In genomic region chr13:100787316-100788010, GRCm38 (mm10) we compare ENCODE assay signal across 16 mouse cellular contexts. TPM values are rescaled to one million over a fixed set of nuclear protein-coding genes. Genes with fewer than 3 reads are reported as not detected.
A peak's percentile ranks its signal among the peaks of the same experiment; 100 is the strongest.
DNase-seq lines count a peak whose midpoint lies in the region; ATAC-seq and TF ChIP-seq lines count a peak whose summit lies in the region.
"Had no signal": no experiment of that assay in that cellular context is flagged by ENCODE, and none has a peak within 500 bp of the region (broad histone marks: within the 10 kb centered on the region; RNA-seq: fewer than 3 reads in every experiment).

No protein-coding gene starts in this region.

- no peak for TF ChIP-seq EP300 in ES-Bruce4 (IDR thresholded peaks at IDR 0.05; ENCODE audit: insufficient read depth, low read depth, low read length)

- H3K4me2 ChIP-seq in intestine, embryonic 15.5 days (replicated peaks) = no peak overlapping the region
- no peak overlapping the region for H3K4me2 ChIP-seq in intestine, postnatal 0 days (replicated peaks; ENCODE audit: low read depth)
- H3K4me2 ChIP-seq in lung, embryonic 14.5 days = no peak overlapping the region
- no peak overlapping the region for H3K4me2 ChIP-seq in forebrain, embryonic 15.5 days (replicated peaks)
- no peak overlapping the region for H3K4me2 ChIP-seq in forebrain, embryonic 16.5 days (ENCODE audit: low read length)

- H3K27me3 ChIP-seq in intestine, embryonic 15.5 days (replicated peaks) = no peaks in the 10 kb centered on the region
- H3K27me3 ChIP-seq in intestine, postnatal 0 days (replicated peaks; ENCODE audit: control insufficient read depth, insufficient read depth, low read length) = no peaks in the 10 kb centered on the region
- no peaks in the 10 kb centered on the region for H3K27me3 ChIP-seq in ES-Bruce4 (ENCODE audit: control insufficient read depth, insufficient read depth, low read length, poor library complexity, severe bottlenecking)
- no peaks in the 10 kb centered on the region for H3K27me3 ChIP-seq in lung, embryonic 14.5 days (ENCODE audit: insufficient read depth, low read length)
- H3K27me3 ChIP-seq in forebrain, embryonic 15.5 days = no peaks in the 10 kb centered on the region
- no peaks in the 10 kb centered on the region for H3K27me3 ChIP-seq in forebrain, embryonic 16.5 days (replicated peaks; ENCODE audit: control insufficient read depth, insufficient read depth, low read length)
- H3K27me3 ChIP-seq: embryonic facial prominence, embryonic 12.5 days; limb, embryonic 13.5 days; lung, embryonic 15.5 days; midbrain, embryonic 12.5 days had no signal

- no peak overlapping the region for H3K9ac ChIP-seq in intestine, embryonic 15.5 days
- H3K9ac ChIP-seq in intestine, postnatal 0 days (ENCODE audit: low read depth, low read length) = no peak overlapping the region
- H3K9ac ChIP-seq in ES-Bruce4 (ENCODE audit: low read depth, poor library complexity, severe bottlenecking) = no peak overlapping the region
- no peak overlapping the region for H3K9ac ChIP-seq in lung, embryonic 14.5 days
- H3K9ac ChIP-seq in forebrain, embryonic 15.5 days (replicated peaks) = no peak overlapping the region
- H3K9ac ChIP-seq in forebrain, embryonic 16.5 days (replicated peaks; ENCODE audit: low read depth, low read length) = no peak overlapping the region
- H3K9ac ChIP-seq: embryonic facial prominence, embryonic 12.5 days; lung, embryonic 15.5 days had no signal

- peaks cover 15% of the 10 kb centered on the region for H3K4me1 ChIP-seq in intestine, embryonic 15.5 days (replicated peaks)
- no peaks in the 10 kb centered on the region for H3K4me1 ChIP-seq in intestine, postnatal 0 days (replicated peaks; ENCODE audit: control insufficient read depth, insufficient read depth, low read length)
- H3K4me1 ChIP-seq in ES-Bruce4 (ENCODE audit: control insufficient read depth, insufficient read depth, low read length) = peaks cover 3% of the 10 kb centered on the region
- peaks cover 12% of the 10 kb centered on the region for H3K4me1 ChIP-seq in lung, embryonic 14.5 days (ENCODE audit: insufficient read depth)
- H3K4me1 ChIP-seq in forebrain, embryonic 15.5 days = peaks cover 25% of the 10 kb centered on the region
- H3K4me1 ChIP-seq in forebrain, embryonic 16.5 days (replicated peaks; ENCODE audit: control insufficient read depth, insufficient read depth, low read length) = peaks cover 21% of the 10 kb centered on the region

- no peak overlapping the region for H3K4me3 ChIP-seq in intestine, embryonic 15.5 days (replicated peaks)
- no peak overlapping the region for H3K4me3 ChIP-seq in intestine, postnatal 0 days (ENCODE audit: low read depth, low read length)
- H3K4me3 ChIP-seq in ES-Bruce4 (ENCODE audit: low read depth, low read length) = no peak overlapping the region
- H3K4me3 ChIP-seq in lung, embryonic 14.5 days (ENCODE audit: low read depth, low read length) = no peak overlapping the region
- no peak overlapping the region for H3K4me3 ChIP-seq in forebrain, embryonic 15.5 days
- H3K4me3 ChIP-seq in forebrain, embryonic 16.5 days (replicated peaks; ENCODE audit: low read length) = no peak overlapping the region

- H3K36me3 ChIP-seq in intestine, embryonic 15.5 days = peaks cover 7% of the 10 kb centered on the region; the same call in 1 of the 2 replicates
- H3K36me3 ChIP-seq in intestine, postnatal 0 days (ENCODE audit: control insufficient read depth, insufficient read depth) = no peaks in the 10 kb centered on the region
- peaks cover 30% of the 10 kb centered on the region for H3K36me3 ChIP-seq in ES-Bruce4 (ENCODE audit: control insufficient read depth, insufficient read depth, low read length, poor library complexity, severe bottlenecking)
- H3K36me3 ChIP-seq in lung, embryonic 14.5 days (ENCODE audit: insufficient read depth) = peaks cover 29% of the 10 kb centered on the region
- no peaks in the 10 kb centered on the region for H3K36me3 ChIP-seq in forebrain, embryonic 15.5 days
- H3K36me3 ChIP-seq in forebrain, embryonic 16.5 days (ENCODE audit: control insufficient read depth, insufficient read depth) = no peaks in the 10 kb centered on the region

- ATAC-seq in intestine, embryonic 15.5 days = 0 out of 2 replicates have a peak, but pooled peaks have one; percentile 37
- ATAC-seq in intestine, postnatal 0 days = no peak
- ATAC-seq in lung, embryonic 14.5 days (ENCODE audit: insufficient read depth) = no peak
- no peak for ATAC-seq in forebrain, embryonic 15.5 days (replicated peaks)
- no peak for ATAC-seq in forebrain, embryonic 16.5 days

- H3K9me3 ChIP-seq in intestine, embryonic 15.5 days = no peaks in the 10 kb centered on the region
- no peaks in the 10 kb centered on the region for H3K9me3 ChIP-seq in intestine, postnatal 0 days (ENCODE audit: control insufficient read depth)
- no peaks in the 10 kb centered on the region for H3K9me3 ChIP-seq in ES-Bruce4 (replicated peaks; ENCODE audit: control insufficient read depth, insufficient read depth, low read length, poor library complexity, severe bottlenecking)
- no peaks in the 10 kb centered on the region for H3K9me3 ChIP-seq in lung, embryonic 14.5 days (ENCODE audit: low read depth, low read length)
- H3K9me3 ChIP-seq in forebrain, embryonic 15.5 days = no peaks in the 10 kb centered on the region
- no peaks in the 10 kb centered on the region for H3K9me3 ChIP-seq in forebrain, embryonic 16.5 days (ENCODE audit: control insufficient read depth, low read length)
- H3K9me3 ChIP-seq: embryonic facial prominence, embryonic 12.5 days; forebrain, embryonic 10.5 days; limb, embryonic 13.5 days; lung, embryonic 15.5 days; midbrain, embryonic 12.5 days had no signal

- TF ChIP-seq CTCF in intestine, postnatal 0 days (IDR thresholded peaks at IDR 0.05; ENCODE audit: low read depth) = no peak
- no peak for TF ChIP-seq CTCF in ES-Bruce4 (IDR thresholded peaks at IDR 0.05; ENCODE audit: low read depth, low read length)
- TF ChIP-seq CTCF in lung, embryonic 14.5 days (IDR thresholded peaks at IDR 0.05; ENCODE audit: low read depth) = no peak

- H3K27ac ChIP-seq in intestine, embryonic 15.5 days = no peak overlapping the region
- no peak overlapping the region for H3K27ac ChIP-seq in intestine, postnatal 0 days (ENCODE audit: low read depth, low read length)
- H3K27ac ChIP-seq in ES-Bruce4 (ENCODE audit: insufficient read depth, low read length) = 0 out of 2 replicates have a peak overlapping the region, but pooled peaks have one; percentile 17
- no peak overlapping the region for H3K27ac ChIP-seq in lung, embryonic 14.5 days (ENCODE audit: low read depth)
- no peak overlapping the region for H3K27ac ChIP-seq in forebrain, embryonic 15.5 days (replicated peaks)
- H3K27ac ChIP-seq in forebrain, embryonic 16.5 days (ENCODE audit: low read length) = no peak overlapping the region
- H3K27ac ChIP-seq: embryonic facial prominence, embryonic 12.5 days; limb, embryonic 13.5 days; lung, embryonic 15.5 days; midbrain, embryonic 12.5 days had no signal

- peak; percentile 75 for DNase-seq in kidney, adult 9 months
- peak; percentile 38 for DNase-seq in lung, embryonic 14.5 days
- DNase-seq in adipocyte (ENCODE audit: low spot score) = no peak
- DNase-seq: adrenal gland, postnatal 36 days; layer of hippocampus, postnatal 36 days; thymus, postnatal 36 days had no signal

- WGBS in intestine, embryonic 15.5 days = 63% methylated on average over 6 of the region's 6 CpGs
- 51% methylated on average over 6 of the region's 6 CpGs for WGBS in intestine, postnatal 0 days
- WGBS in lung, embryonic 14.5 days = 63% methylated on average over 6 of the region's 6 CpGs
- 71% methylated on average over 6 of the region's 6 CpGs for WGBS in forebrain, embryonic 15.5 days
- WGBS in forebrain, embryonic 16.5 days = 73% methylated on average over 6 of the region's 6 CpGs

- no peak for TF ChIP-seq POLR2A in ES-Bruce4 (IDR thresholded peaks at IDR 0.05; ENCODE audit: insufficient read depth, low read length)

RNA-seq across cellular contexts. Expression of gene Ccnb1, which starts 1.1 kb away (rescaled TPM):
- polyA plus RNA-seq in intestine, embryonic 15.5 days (2015; fragmentation: Nextera tagmentation; extraction: Ambion mirVana) = 204 and 217 TPM in 2 replicates
- 30.3 and 41.3 TPM in 2 replicates for polyA plus RNA-seq in intestine, postnatal 0 days (2015; fragmentation: Nextera tagmentation; extraction: Ambion mirVana)
- 632 and 669 TPM in 2 replicates for polyA plus RNA-seq in ES-Bruce4 (2011; ENCODE audit: insufficient read depth, insufficient read length, low read depth, missing spikeins)
- polyA plus RNA-seq in lung, embryonic 14.5 days (2014; fragmentation: Nextera tagmentation; extraction: Ambion mirVana) = 329 and 358 TPM in 2 replicates
- 128 and 144 TPM in 2 replicates for polyA plus RNA-seq in forebrain, embryonic 15.5 days (2015; fragmentation: Nextera tagmentation; extraction: Ambion mirVana)
- 102 and 131 TPM in 2 replicates for polyA plus RNA-seq in forebrain, embryonic 16.5 days (2015; fragmentation: Nextera tagmentation; extraction: Ambion mirVana)

RNA-seq across cellular contexts. Expression of gene Cenph, which starts 11.8 kb away (rescaled TPM):
- polyA plus RNA-seq in intestine, embryonic 15.5 days (2015; fragmentation: Nextera tagmentation; extraction: Ambion mirVana) = 30.8 and 31.4 TPM in 2 replicates
- 9.5 and 10.4 TPM in 2 replicates for polyA plus RNA-seq in intestine, postnatal 0 days (2015; fragmentation: Nextera tagmentation; extraction: Ambion mirVana)
- 52.4 and 58.8 TPM in 2 replicates for polyA plus RNA-seq in ES-Bruce4 (2011; ENCODE audit: insufficient read depth, insufficient read length, low read depth, missing spikeins)
- polyA plus RNA-seq in lung, embryonic 14.5 days (2014; fragmentation: Nextera tagmentation; extraction: Ambion mirVana) = 45.0 and 47.9 TPM in 2 replicates
- polyA plus RNA-seq in forebrain, embryonic 15.5 days (2015; fragmentation: Nextera tagmentation; extraction: Ambion mirVana) = 16.2 and 16.3 TPM in 2 replicates
- polyA plus RNA-seq in forebrain, embryonic 16.5 days (2015; fragmentation: Nextera tagmentation; extraction: Ambion mirVana) = 13.4 and 14.7 TPM in 2 replicates

RNA-seq across cellular contexts. Expression of gene Mrps36, which starts 43.0 kb away (rescaled TPM):
- polyA plus RNA-seq in intestine, embryonic 15.5 days (2015; fragmentation: Nextera tagmentation; extraction: Ambion mirVana) = 253 and 271 TPM in 2 replicates
- polyA plus RNA-seq in intestine, postnatal 0 days (2015; fragmentation: Nextera tagmentation; extraction: Ambion mirVana) = 406 and 410 TPM in 2 replicates
- 108 and 110 TPM in 2 replicates for polyA plus RNA-seq in ES-Bruce4 (2011; ENCODE audit: insufficient read depth, insufficient read length, low read depth, missing spikeins)
- 166 and 178 TPM in 2 replicates for polyA plus RNA-seq in lung, embryonic 14.5 days (2014; fragmentation: Nextera tagmentation; extraction: Ambion mirVana)
- polyA plus RNA-seq in forebrain, embryonic 15.5 days (2015; fragmentation: Nextera tagmentation; extraction: Ambion mirVana) = 111 and 119 TPM in 2 replicates
- polyA plus RNA-seq in forebrain, embryonic 16.5 days (2015; fragmentation: Nextera tagmentation; extraction: Ambion mirVana) = 112 and 119 TPM in 2 replicates

RNA-seq across cellular contexts. Expression of gene Slc30a5, which starts 45.8 kb away (rescaled TPM):
- polyA plus RNA-seq in intestine, embryonic 15.5 days (2015; fragmentation: Nextera tagmentation; extraction: Ambion mirVana) = 68.7 and 68.9 TPM in 2 replicates
- 52.9 and 55.7 TPM in 2 replicates for polyA plus RNA-seq in intestine, postnatal 0 days (2015; fragmentation: Nextera tagmentation; extraction: Ambion mirVana)
- 52.6 and 54.5 TPM in 2 replicates for polyA plus RNA-seq in ES-Bruce4 (2011; ENCODE audit: insufficient read depth, insufficient read length, low read depth, missing spikeins)
- 63.3 and 64.6 TPM in 2 replicates for polyA plus RNA-seq in lung, embryonic 14.5 days (2014; fragmentation: Nextera tagmentation; extraction: Ambion mirVana)
- 36.3 and 36.6 TPM in 2 replicates for polyA plus RNA-seq in forebrain, embryonic 15.5 days (2015; fragmentation: Nextera tagmentation; extraction: Ambion mirVana)
- 34.9 and 38.8 TPM in 2 replicates for polyA plus RNA-seq in forebrain, embryonic 16.5 days (2015; fragmentation: Nextera tagmentation; extraction: Ambion mirVana)

RNA-seq across cellular contexts. Expression of gene Cdk7, which starts 56.7 kb away (rescaled TPM):
- 78.4 and 79.1 TPM in 2 replicates for polyA plus RNA-seq in intestine, embryonic 15.5 days (2015; fragmentation: Nextera tagmentation; extraction: Ambion mirVana)
- polyA plus RNA-seq in intestine, postnatal 0 days (2015; fragmentation: Nextera tagmentation; extraction: Ambion mirVana) = 44.3 and 47.3 TPM in 2 replicates
- polyA plus RNA-seq in ES-Bruce4 (2011; ENCODE audit: insufficient read depth, insufficient read length, low read depth, missing spikeins) = 93.2 and 102 TPM in 2 replicates
- polyA plus RNA-seq in lung, embryonic 14.5 days (2014; fragmentation: Nextera tagmentation; extraction: Ambion mirVana) = 99.9 and 106 TPM in 2 replicates
- 55.0 and 56.2 TPM in 2 replicates for polyA plus RNA-seq in forebrain, embryonic 15.5 days (2015; fragmentation: Nextera tagmentation; extraction: Ambion mirVana)
- polyA plus RNA-seq in forebrain, embryonic 16.5 days (2015; fragmentation: Nextera tagmentation; extraction: Ambion mirVana) = 56.5 and 56.9 TPM in 2 replicates
